Mouse (Mus musculus) cerebellum, adult 2 months (tissue): ENCODE measurements around the gene Pla2g6. TPM values are rescaled to one million over a fixed set of nuclear protein-coding genes. Genes with fewer than 3 reads are reported as not detected.

Experiments used
- DNase-seq, 2 experiments: peaks; one replicate each; pipeline ENCODE4 v3.0.0; 2021
- H3K27ac ChIP-seq: fragments of 200-500 bp; 2 replicates; pipeline ENCODE4 v1.5.1; 2012; ENCODE audit warnings: low read length, control low read depth, inconsistent platforms; ENCODE audit not compliant: insufficient read depth
- H3K27me3 ChIP-seq: fragments of 200-500 bp; 2 replicates; pipeline ENCODE4 v1.6.1; 2012; ENCODE audit warnings: inconsistent platforms, mild to moderate bottlenecking, low read length, moderate library complexity; ENCODE audit not compliant: control insufficient read depth, insufficient read depth
- H3K4me1 ChIP-seq: fragments of 200-500 bp; 2 replicates; pipeline ENCODE4 v1.6.1; 2011; ENCODE audit warnings: low read length; ENCODE audit not compliant: control insufficient read depth, insufficient read depth
- H3K4me3 ChIP-seq: fragments of 200-500 bp; replicated peaks from 2 replicates; pipeline ENCODE3; 2011; ENCODE audit warnings: mild to moderate bottlenecking, low read depth, low read length, control low read depth; ENCODE audit not compliant: insufficient read depth
- CTCF ChIP-seq: fragments of 200-500 bp; IDR thresholded peaks from 2 replicates; pipeline ENCODE4 v1.5.1; 2011; ENCODE audit warnings: low read depth, mild to moderate bottlenecking, control low read depth, low read length, moderate library complexity, borderline replicate concordance; ENCODE audit not compliant: insufficient read depth
- POLR2A ChIP-seq: fragments of 200-500 bp; IDR thresholded peaks from 2 replicates; pipeline ENCODE4 v1.6.1; 2011; ENCODE audit warnings: low read length, control low read depth, borderline replicate concordance; ENCODE audit not compliant: insufficient read depth
- WGBS: fragments of 180-500 bp; shearing (Covaris S2); methylation state at CpG from one replicate; pipeline ENCODE4 v1.1.7; 2018; 5-methylcytosine and 5-hydroxymethylcytosine counted together
- polyA plus RNA-seq: library from polyadenylated mRNA; depleted of rRNA; stranded (reverse); fragments of >200 nt; gene quantifications from 2 replicates; pipeline ENCODE4 v1.2.3, GENCODE M21; 2012

Pla2g6 gene
- polyA plus RNA-seq, 1 experiment = 26.1 TPM

- 96% methylated on average over 3 of the region's 3 CpGs for WGBS
- no peak for TF ChIP-seq CTCF
- TF ChIP-seq POLR2A = no peak
- no peak overlapping the region for H3K4me3 ChIP-seq
- H3K4me1 ChIP-seq = no peaks in the 10 kb centered on the region
- peaks cover 7% of the 10 kb centered on the region; the same call in 1 of the 2 replicates for H3K27me3 ChIP-seq
- DNase-seq = no peak
- H3K27ac ChIP-seq = no peak overlapping the region
Measured at GRCm38 (mm10) chr15:79262786-79263309, 65.3 kb downstream of the Pla2g6 start.

- no peak overlapping the region for H3K4me3 ChIP-seq
- H3K27ac ChIP-seq = no peak overlapping the region
- H3K4me1 ChIP-seq = no peaks in the 10 kb centered on the region
- WGBS = 19% methylated on average over 13 of the region's 13 CpGs
- peaks cover 7% of the 10 kb centered on the region; the same call in 1 of the 2 replicates for H3K27me3 ChIP-seq
- no peak for TF ChIP-seq POLR2A
- TF ChIP-seq CTCF = 0 out of 2 replicates have a peak, but pooled peaks have one; percentile 2
- DNase-seq = no peak
Measured at GRCm38 (mm10) chr15:79262375-79262774, 65.8 kb downstream of the Pla2g6 start.

GRCm38 (mm10) chr15:79261757-79262156 lies 66.4 kb downstream of the Pla2g6 start:
- no peaks in the 10 kb centered on the region for H3K4me1 ChIP-seq
- H3K27ac ChIP-seq = no peak overlapping the region
- no peak overlapping the region for H3K4me3 ChIP-seq
- DNase-seq = no peak
- TF ChIP-seq POLR2A = no peak
- TF ChIP-seq CTCF = no peak
- H3K27me3 ChIP-seq = peaks cover 7% of the 10 kb centered on the region; the same call in 1 of the 2 replicates
- 2% methylated on average over 28 of the region's 28 CpGs for WGBS

- 1% methylated on average over 61 of the region's 62 CpGs for WGBS
- Histone ChIP-seq H3K27me3 (peaks cover 7% of the 10 kb centered on the region; the same call in 1 of the 2 replicates), H3K4me1 (no peaks in the 10 kb centered on the region), H3K4me3 (peak overlapping the region; percentile 2), H3K27ac (no peak overlapping the region)
- TF ChIP-seq POLR2A (no peak), CTCF (no peak)
- DNase-seq = no peak
Measured at GRCm38 (mm10) chr15:79261095-79261725, 67.0 kb downstream of the Pla2g6 start.

GRCm38 (mm10) chr15:79258521-79258920 lies 69.7 kb downstream of the Pla2g6 start:
- WGBS = 25% methylated on average over 17 of the region's 17 CpGs
- no peak for DNase-seq
- Histone ChIP-seq H3K4me3 (no peak overlapping the region), H3K27me3 (peaks cover 7% of the 10 kb centered on the region; the same call in 1 of the 2 replicates), H3K4me1 (no peaks in the 10 kb centered on the region), H3K27ac (no peak overlapping the region)
- TF ChIP-seq CTCF (no peak), POLR2A (no peak)

- H3K27ac ChIP-seq = no peak within 1 kb of the TSS
- DNase-seq = no peak
- no peak within 1 kb of the TSS for H3K4me3 ChIP-seq
- no peaks in the 10 kb centered on the region; the same call in 1 of the 2 replicates for H3K27me3 ChIP-seq
- 20% methylated on average over 3 of the region's 3 CpGs for WGBS
- H3K4me1 ChIP-seq = peaks cover 4% of the 10 kb centered on the region; the same call in 1 of the 2 replicates
- TF ChIP-seq POLR2A (no peak), CTCF (no peak)
Measured at GRCm38 (mm10) chr15:79254661-79255060, 73.5 kb downstream of the Pla2g6 start, which contains the start of gene Slc16a8. Gene Slc16a8, minus strand, starts transcription at chr15:79254761.

GRCm38 (mm10) chr15:79252580-79252979 lies 75.6 kb downstream of the Pla2g6 start:
- DNase-seq = no peak
- 18% methylated on average over 24 of the region's 24 CpGs for WGBS
- TF ChIP-seq CTCF (no peak), POLR2A (no peak)
- H3K27me3 ChIP-seq = no peaks in the 10 kb centered on the region
- no peak overlapping the region for H3K27ac ChIP-seq
- no peak overlapping the region for H3K4me3 ChIP-seq
- H3K4me1 ChIP-seq = peaks cover 4% of the 10 kb centered on the region; the same call in 1 of the 2 replicates
